Mouse (Mus musculus): ENCODE measurements around the gene Gucy1a1. TPM values are rescaled to one million over a fixed set of nuclear protein-coding genes. Genes with fewer than 3 reads are reported as not detected.

The Gucy1a1 gene
- polyA plus RNA-seq, 1 experiment from 2014 or later: 39.1 TPM

- Histone ChIP-seq H3K4me1 (replicated peaks) (no peaks in the 10 kb centered on the region), H3K9ac (no peak overlapping the region), H3K4me2 (no peak overlapping the region), H3K36me3 (peaks cover 20% of the 10 kb centered on the region; the same call in 1 of the 2 replicates), H3K27ac (no peak overlapping the region), H3K9me3 (replicated peaks) (no peaks in the 10 kb centered on the region), H3K27me3 (no peaks in the 10 kb centered on the region), H3K4me3 (no peak overlapping the region)
- ATAC-seq (replicated peaks; ENCODE audit: insufficient number of reproducible peaks, insufficient read depth, low FRiP score, low read depth): no peak
- WGBS: 81% methylated on average over 8 of the region's 8 CpGs
These were observed 99.5 kb downstream of the Gucy1a1 start for GRCm38 (mm10) chr3:82046087-82046486.

GRCm38 (mm10) chr3:82044902-82045301 is 100.7 kb downstream of the Gucy1a1 start:
- Histone ChIP-seq H3K4me1 (replicated peaks) (no peaks in the 10 kb centered on the region), H3K9ac (no peak overlapping the region), H3K4me2 (no peak overlapping the region), H3K27me3 (no peaks in the 10 kb centered on the region), H3K36me3 (peaks cover 20% of the 10 kb centered on the region; the same call in 1 of the 2 replicates), H3K4me3 (no peak overlapping the region), H3K27ac (no peak overlapping the region), H3K9me3 (replicated peaks) (no peaks in the 10 kb centered on the region)
- no peak for ATAC-seq (replicated peaks; ENCODE audit: insufficient number of reproducible peaks, insufficient read depth, low FRiP score, low read depth)
- 83% methylated on average over 5 of the region's 5 CpGs for WGBS

- H3K27me3 ChIP-seq: no peaks in the 10 kb centered on the region
- H3K36me3 ChIP-seq: peaks cover 21% of the 10 kb centered on the region; the same call in 1 of the 2 replicates
- ATAC-seq (replicated peaks; ENCODE audit: insufficient number of reproducible peaks, insufficient read depth, low FRiP score, low read depth): no peak
- H3K4me1 ChIP-seq (replicated peaks): no peaks in the 10 kb centered on the region
- H3K27ac ChIP-seq: no peak overlapping the region
- no peak overlapping the region for H3K4me3 ChIP-seq
- 84% methylated on average over 6 of the region's 6 CpGs for WGBS
- no peaks in the 10 kb centered on the region for H3K9me3 ChIP-seq (replicated peaks)
- H3K9ac ChIP-seq: no peak overlapping the region
- no peak overlapping the region for H3K4me2 ChIP-seq
These were observed 101.9 kb downstream of the Gucy1a1 start for GRCm38 (mm10) chr3:82043676-82044075.

Small RNA genes within 50 kb of the gene (microRNA-seq; reads per million reads assigned to microRNA genes)
- gene Mir7010: 0.63 reads per million

Other genes with a start within 250 kb of the Gucy1a1 start
- 18.5 and 21.8 TPM in 2 replicates for gene Ctso, start 213.2 kb downstream of the Gucy1a1 start, polyA plus RNA-seq (2015; fragmentation: Nextera tagmentation; extraction: Ambion mirVana)
- gene Tdo2, start 169.6 kb downstream of the Gucy1a1 start, polyA plus RNA-seq (2015; fragmentation: Nextera tagmentation; extraction: Ambion mirVana): 0.33 and 0.55 TPM in 2 replicates
- gene Asic5, start 163.5 kb downstream of the Gucy1a1 start, polyA plus RNA-seq (2015; fragmentation: Nextera tagmentation; extraction: Ambion mirVana): not detected in 2 replicates
- gene Gucy1b1, start 71.1 kb downstream of the Gucy1a1 start, polyA plus RNA-seq (2015; fragmentation: Nextera tagmentation; extraction: Ambion mirVana): 45.0 and 46.2 TPM in 2 replicates
- gene Map9, start 212.3 kb upstream of the Gucy1a1 start, polyA plus RNA-seq (2015; fragmentation: Nextera tagmentation; extraction: Ambion mirVana): 6.9 and 7.2 TPM in 2 replicates

Data from heart, embryonic 15.5 days (tissue).